Comparison of ENCODE assay signal across 8 mouse cellular contexts in genomic region chr8:71487691-71488445, GRCm38 (mm10). TPM values are rescaled to one million over a fixed set of nuclear protein-coding genes. Genes with fewer than 3 reads are reported as not detected.
DNase-seq lines count a peak whose midpoint lies in the region; ATAC-seq and TF ChIP-seq lines count a peak whose summit lies in the region.

TSS of gene Gtpbp3 (plus strand) at chr8:71488103.

- TF ChIP-seq EP300 in CH12.LX (IDR thresholded peaks at IDR 0.05; ENCODE audit: low read length) = no peak

- peak; percentile 41 for ATAC-seq in forebrain, embryonic 13.5 days
- peak; percentile 53 for ATAC-seq in neural tube, embryonic 14.5 days (ENCODE audit: low read depth)

- peak; percentile 66 for TF ChIP-seq POLR2A in CH12.LX (IDR thresholded peaks at IDR 0.05; ENCODE audit: low read depth, low read length)

- peak within 1 kb of the TSS; percentile 91 to 96 (median 94) for H3K4me3 ChIP-seq in CH12.LX (replicated peaks in 1 of 3; ENCODE audit: low read depth in 2 of 3, low read length in 2 of 3, poor library complexity in 1 of 3)
- H3K4me3 ChIP-seq in forebrain, embryonic 13.5 days = peak within 1 kb of the TSS; percentile 82
- H3K4me3 ChIP-seq in neural tube, embryonic 14.5 days (ENCODE audit: low read depth, low read length) = peak within 1 kb of the TSS; percentile 75

- H3K27me3 ChIP-seq in CH12.LX (replicated peaks) = no peaks in the 10 kb centered on the region
- no peaks in the 10 kb centered on the region for H3K27me3 ChIP-seq in forebrain, embryonic 13.5 days
- H3K27me3 ChIP-seq in neural tube, embryonic 14.5 days (ENCODE audit: control insufficient read depth, insufficient read depth, low read length) = no peaks in the 10 kb centered on the region

- WGBS in forebrain, embryonic 13.5 days = under 1% methylated on average over 33 of the region's 33 CpGs
- WGBS in large intestine, adult 2 months = under 1% methylated on average over 33 of the region's 33 CpGs
- 1% methylated on average over 33 of the region's 33 CpGs for WGBS in neural tube, embryonic 14.5 days

- H3K27ac ChIP-seq in CH12.LX (ENCODE audit: insufficient read depth, low read depth) = peak within 1 kb of the TSS; percentile 81
- peak within 1 kb of the TSS; percentile 76 for H3K27ac ChIP-seq in forebrain, embryonic 13.5 days
- peak within 1 kb of the TSS; percentile 68; the same call in 1 of the 2 replicates for H3K27ac ChIP-seq in neural tube, embryonic 14.5 days (ENCODE audit: low read depth, low read length)

- DNase-seq in CH12.LX (ENCODE audit: extremely low read depth) = peak; percentile 66
- peak; percentile 70 for DNase-seq in c-Kit-positive CD71-positive TER-119-positive erythroid progenitor cells, embryonic 14.5 days (ENCODE audit: low spot score)
- peak; percentile 89 to 90 for DNase-seq in heart, postnatal 10 days
- DNase-seq in large intestine, adult 2 months (ENCODE audit: low read depth, low spot score) = peak; percentile 40
- peak; percentile 83 to 87 for DNase-seq in lung, adult 18-20 months
- DNase-seq in telencephalon, adult 2 months (ENCODE audit: low read depth, low spot score) = peak; percentile 68

- peaks cover 13 to 35% of the 10 kb centered on the region in 2 experiments for H3K4me1 ChIP-seq in CH12.LX (ENCODE audit: control insufficient read depth in 1 of 2, insufficient read depth in 2 of 2)
- H3K4me1 ChIP-seq in forebrain, embryonic 13.5 days = peaks cover 54% of the 10 kb centered on the region
- peaks cover 14% of the 10 kb centered on the region for H3K4me1 ChIP-seq in neural tube, embryonic 14.5 days (ENCODE audit: control insufficient read depth, insufficient read depth, low read length)

- H3K9ac ChIP-seq in CH12.LX (ENCODE audit: insufficient read depth, low read depth) = peak within 1 kb of the TSS; percentile 81
- H3K9ac ChIP-seq in forebrain, embryonic 13.5 days = peak within 1 kb of the TSS; percentile 79
- peak within 1 kb of the TSS; percentile 57 for H3K9ac ChIP-seq in neural tube, embryonic 14.5 days (replicated peaks; ENCODE audit: low read depth, low read length)

- no peak for TF ChIP-seq CTCF in CH12.LX (conservative IDR thresholded peaks at IDR 0.05 in 1 of 2, IDR thresholded peaks at IDR 0.05 in 1 of 2; ENCODE audit: low read depth in 2 of 2, low read length in 2 of 2)

- H3K79me2 ChIP-seq in CH12.LX (replicated peaks; ENCODE audit: control insufficient read depth, extremely low read depth, insufficient read depth, poor library complexity, severe bottlenecking) = peaks cover 12% of the 10 kb centered on the region; the same call in 1 of the 2 replicates

- peak within 1 kb of the TSS; percentile 70 for H3K4me2 ChIP-seq in CH12.LX (ENCODE audit: insufficient read depth, low read depth, poor library complexity, severe bottlenecking)
- H3K4me2 ChIP-seq in forebrain, embryonic 13.5 days = peak within 1 kb of the TSS; percentile 100
- peak within 1 kb of the TSS; percentile 100 for H3K4me2 ChIP-seq in neural tube, embryonic 14.5 days (ENCODE audit: low read depth, low read length)

- dilution Hi-C loops in CH12.LX (cut with MboI; ENCODE audit: extremely low pct_ligation_motif_present, extremely low pct_unique_long_range_greater_than_20kb, low sequenced_read_pairs) = no loop called here

- no peaks in the 10 kb centered on the region for H3K9me3 ChIP-seq in CH12.LX (replicated peaks; ENCODE audit: low read length)
- H3K9me3 ChIP-seq in forebrain, embryonic 13.5 days (replicated peaks) = no peaks in the 10 kb centered on the region
- H3K9me3 ChIP-seq in neural tube, embryonic 14.5 days (ENCODE audit: control insufficient read depth, low read length) = no peaks in the 10 kb centered on the region

- H3K36me3 ChIP-seq in CH12.LX (replicated peaks in 1 of 2; ENCODE audit: control insufficient read depth in 1 of 2, insufficient read depth in 1 of 2, low read length in 1 of 2) = peaks cover 24 to 33% of the 10 kb centered on the region in 2 experiments
- H3K36me3 ChIP-seq in forebrain, embryonic 13.5 days (ENCODE audit: poor library complexity, severe bottlenecking) = peaks cover 42% of the 10 kb centered on the region
- H3K36me3 ChIP-seq in neural tube, embryonic 14.5 days (ENCODE audit: control insufficient read depth, insufficient read depth, low read length) = peaks cover 13% of the 10 kb centered on the region

- in situ Hi-C loops in CH12.LX (cut with MboI; ENCODE audit: low pct_ligation_motif_present, low pct_unique_long_range_greater_than_20kb, low sequenced_read_pairs) = loop anchor here (5.0 kb wide), 1 partner anchor 34 kb away; no protein-coding TSS in a partner anchor

- intact Hi-C loops in heart, postnatal 10 days (cut with DNase I) = loop anchor here (5.0 kb wide), 1 partner anchor 34 kb away; no protein-coding TSS in a partner anchor

- TF ChIP-seq RAD21 in CH12.LX (IDR thresholded peaks at IDR 0.05; ENCODE audit: low read depth, low read length) = no peak

TF ChIP-seq in CH12.LX, 34 proteins besides CTCF, POLR2A, EP300 and RAD21:
- TF ChIP-seq PAX5 (IDR thresholded peaks at IDR 0.05; ENCODE audit: low read length) (no peak), UBTF (IDR thresholded peaks at IDR 0.05; ENCODE audit: low read depth, low read length) (0 out of 2 replicates have a peak, but pooled peaks have one; percentile 37), USF1 (IDR thresholded peaks at IDR 0.05; ENCODE audit: low read depth, low read length) (no peak), USF2 (conservative IDR thresholded peaks at IDR 0.05; ENCODE audit: low read depth, low read length) (no peak), ELF1 (IDR thresholded peaks at IDR 0.05; ENCODE audit: low read depth, low read length) (peak; percentile 24; the same call in 1 of the 2 replicates), GABPA (IDR thresholded peaks at IDR 0.05; ENCODE audit: insufficient replicate concordance, low read depth, low read length) (no peak), MAZ (IDR thresholded peaks at IDR 0.05; ENCODE audit: low read depth, low read length) (peak; percentile 91), MYC (IDR thresholded peaks at IDR 0.05; ENCODE audit: low read depth, low read length) (no peak), SIN3A (IDR thresholded peaks at IDR 0.05; ENCODE audit: low read length) (no peak; the same call in 1 of the 2 replicates), TBP (conservative IDR thresholded peaks at IDR 0.05; ENCODE audit: low read depth, low read length) (0 out of 2 replicates have a peak, but pooled peaks have one; percentile 58), ZMIZ1 (IDR thresholded peaks at IDR 0.05; ENCODE audit: low read depth, low read length) (0 out of 2 replicates have a peak, but pooled peaks have one; percentile 62), E2F4 (IDR thresholded peaks at IDR 0.05; ENCODE audit: insufficient replicate concordance, low read depth, low read length) (no peak), SMC3 (IDR thresholded peaks at IDR 0.05; ENCODE audit: low read depth, low read length) (no peak), MAFK (IDR thresholded peaks at IDR 0.05; ENCODE audit: insufficient replicate concordance, low read length) (no peak), ETS1 (conservative IDR thresholded peaks at IDR 0.05; ENCODE audit: low read depth, low read length) (no peak), NELFE (IDR thresholded peaks at IDR 0.05; ENCODE audit: low read depth, low read length) (0 out of 2 replicates have a peak, but pooled peaks have one; percentile 44), IRF4 (IDR thresholded peaks at IDR 0.05; ENCODE audit: low read depth, low read length) (no peak), TCF12 (IDR thresholded peaks at IDR 0.05; ENCODE audit: low read depth, low read length) (no peak), MAX (IDR thresholded peaks at IDR 0.05; ENCODE audit: low read length) (no peak), MEF2A (IDR thresholded peaks at IDR 0.05; ENCODE audit: borderline replicate concordance, low read depth, low read length) (no peak), MXI1 (IDR thresholded peaks at IDR 0.05; ENCODE audit: low read depth, low read length) (no peak), POLR2AphosphoS2 (IDR thresholded peaks at IDR 0.05; ENCODE audit: low read depth, low read length) (no peak), ZC3H11A (IDR thresholded peaks at IDR 0.05; ENCODE audit: low read depth, low read length) (no peak), RCOR1 (conservative IDR thresholded peaks at IDR 0.05; ENCODE audit: low read depth, low read length) (no peak), NRF1 (IDR thresholded peaks at IDR 0.05; ENCODE audit: low read depth, low read length) (no peak), ZKSCAN1 (IDR thresholded peaks at IDR 0.05; ENCODE audit: borderline replicate concordance, low read depth, low read length) (no peak), CHD1 (IDR thresholded peaks at IDR 0.05; ENCODE audit: low read depth, low read length) (no peak), JUN (IDR thresholded peaks at IDR 0.05; ENCODE audit: insufficient read depth, low read depth, low read length) (no peak), JUND (conservative IDR thresholded peaks at IDR 0.05; ENCODE audit: low read depth, low read length) (no peak), KAT2A (IDR thresholded peaks at IDR 0.05; ENCODE audit: insufficient replicate concordance, low read length) (no peak), BHLHE40 (IDR thresholded peaks at IDR 0.05; ENCODE audit: low read depth, low read length) (no peak), ZNF384 (IDR thresholded peaks at IDR 0.05; ENCODE audit: low read depth, low read length) (no peak), CHD2 (IDR thresholded peaks at IDR 0.05; ENCODE audit: low read length) (no peak)

RNA-seq across cellular contexts. Expression of gene Gtpbp3, which starts in this region (rescaled TPM):
- total RNA-seq in CH12.LX (2012; rRNA removed) (26.7 and 29.0 TPM in 2 replicates), CH12.LX (2014; rRNA removed) (19.5 and 20.7 TPM in 2 replicates)
- polyA plus RNA-seq in CH12.LX (2012; ENCODE audit: insufficient read length, low read depth) = 17.4 and 21.6 TPM in 2 replicates
- 13.4 TPM in 2 replicates for polyA plus RNA-seq in forebrain, embryonic 13.5 days (2015; fragmentation: Nextera tagmentation; extraction: Ambion mirVana)
- total RNA-seq in heart, postnatal 10 days (2021) = 10 to 100 TPM; 19.7 to 22.1 TPM
- 18.5 and 23.7 TPM in 2 replicates for polyA plus RNA-seq in large intestine, adult 2 months (2012; rRNA removed)
- polyA plus RNA-seq in neural tube, embryonic 14.5 days (2014; fragmentation: Nextera tagmentation; extraction: Ambion mirVana) = 5.5 and 5.9 TPM in 2 replicates

Comparison
In these comparisons a context has a peak if more than half of its experiments do, and no peak if none do; other contexts are left out.
1. Peak in every context shown above with its lines: DNase-seq, ATAC-seq, H3K4me3 ChIP-seq and H3K27ac ChIP-seq.